Mouse (Mus musculus) kidney, adult 18-20 months (tissue): ENCODE results near the gene A530016L24Rik.

Source experiments
- DNase-seq: peaks from one replicate; pipeline ENCODE4 v3.0.0; 2021

A530016L24Rik gene

DNA sequence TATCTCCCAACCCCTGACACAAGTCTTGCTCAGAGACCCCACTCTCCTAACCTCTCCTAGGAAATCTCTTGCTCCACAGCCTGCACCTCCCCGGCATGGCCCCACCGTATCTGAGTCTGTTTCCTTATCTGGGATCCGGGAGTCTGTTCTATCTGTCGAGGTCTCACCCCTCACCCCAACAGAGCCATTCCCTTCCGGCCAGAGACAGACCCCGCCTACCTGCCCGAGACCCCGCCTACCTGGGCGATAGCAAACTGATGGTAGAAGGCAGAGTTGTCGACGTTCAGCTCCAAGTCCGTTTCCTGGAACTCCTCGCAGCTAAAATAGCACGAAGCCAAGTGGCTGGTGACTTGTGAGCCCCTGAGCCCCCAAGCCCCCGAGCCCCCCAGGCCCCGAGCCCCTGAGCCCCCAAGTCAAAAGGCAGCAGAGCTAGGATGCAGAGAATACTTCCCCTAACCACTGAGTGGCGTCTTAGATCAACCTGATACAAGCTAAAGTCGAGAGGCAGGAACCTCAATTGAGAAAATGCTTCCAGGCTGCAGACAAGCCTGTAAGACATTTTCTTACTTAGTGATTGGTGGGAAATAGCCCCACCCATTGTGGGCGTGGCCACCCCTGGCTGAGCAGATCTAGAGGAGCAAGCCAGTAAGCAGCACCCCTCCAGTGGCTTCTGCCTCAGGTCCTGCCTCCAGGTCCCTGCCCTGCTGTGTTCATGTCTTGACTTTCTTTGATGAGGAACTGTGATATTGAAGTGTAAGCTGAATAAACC lies 13.9 kb downstream of the A530016L24Rik start:
- no peak for DNase-seq

DNA sequence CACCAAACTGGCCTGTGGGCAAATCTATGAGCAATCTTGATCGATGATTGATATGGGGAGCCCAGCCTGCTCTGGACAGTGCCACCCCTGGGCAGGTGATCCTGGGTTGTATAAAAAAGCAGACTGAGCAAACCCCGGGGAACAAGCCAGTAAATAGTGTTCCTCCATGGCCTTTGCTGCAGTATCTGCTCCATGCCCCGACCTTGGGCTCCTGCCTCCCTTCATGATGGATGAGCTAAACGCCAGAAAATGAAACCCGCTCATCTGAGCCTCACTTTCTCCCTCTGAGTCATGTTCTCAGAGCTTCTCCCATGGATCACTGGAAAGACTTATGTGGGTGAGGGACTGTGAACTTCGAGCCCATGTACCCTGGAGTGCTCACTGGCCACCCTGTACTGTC lies 17.0 kb downstream of the A530016L24Rik start:
- DNase-seq = no peak

DNA sequence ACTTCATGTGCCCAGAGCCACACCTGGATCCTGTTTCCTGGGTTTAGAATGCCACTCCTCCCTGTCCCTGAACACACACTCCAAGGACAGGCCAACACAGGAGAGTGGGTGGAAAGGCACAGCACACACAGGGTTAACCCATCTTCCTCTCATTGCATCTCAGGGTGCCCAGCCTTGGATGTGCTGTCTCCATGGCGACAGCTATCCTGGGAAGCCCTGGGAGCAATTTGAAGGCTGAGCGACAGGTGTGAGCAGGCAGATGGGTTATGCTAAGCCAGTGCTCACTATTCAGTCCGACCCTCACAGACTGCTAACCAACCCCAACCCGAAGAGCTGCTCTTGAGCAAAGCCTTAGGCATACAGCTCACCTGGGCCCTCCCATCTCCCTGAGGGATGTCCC lies 18.0 kb downstream of the A530016L24Rik start:
- no peak for DNase-seq

DNA sequence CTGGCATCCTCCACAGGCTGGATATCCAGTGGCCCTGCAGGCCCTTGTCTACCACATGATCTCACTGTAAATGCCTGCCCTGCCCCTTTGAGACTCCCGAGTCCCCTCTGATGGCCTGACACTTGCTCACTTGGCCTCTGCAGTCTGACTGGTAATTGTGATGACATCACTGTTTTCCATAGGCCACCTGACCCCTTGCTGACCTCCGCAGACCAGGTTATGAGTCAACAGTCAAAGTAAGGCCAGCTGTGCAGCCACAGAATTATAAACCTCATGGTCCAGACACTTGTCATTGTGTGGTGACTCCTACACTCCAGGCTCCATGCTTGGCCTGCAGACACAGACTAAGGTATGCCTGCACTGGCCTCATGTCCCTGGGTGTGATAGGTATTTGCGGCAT lies 18.7 kb downstream of the A530016L24Rik start:
- no peak for DNase-seq

DNA sequence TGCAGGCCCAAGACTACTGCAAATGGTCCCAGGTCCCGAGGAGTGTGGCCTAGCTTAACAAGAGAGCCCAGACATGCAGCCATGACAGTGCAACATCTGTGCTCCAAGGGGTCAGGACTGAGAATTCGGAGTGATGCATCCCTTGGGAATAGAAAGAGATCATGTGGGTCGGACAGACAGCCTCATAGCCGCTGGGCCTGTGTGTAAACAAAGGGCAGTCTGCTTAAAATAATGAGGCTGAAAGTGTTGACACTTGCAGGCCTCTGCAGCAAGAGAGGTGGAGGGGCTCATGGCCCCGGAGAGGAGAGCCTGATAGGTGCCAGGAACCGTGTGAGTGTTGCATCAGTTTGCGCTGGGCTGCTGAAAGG lies 21.1 kb downstream of the A530016L24Rik start:
- no peak for DNase-seq

DNA sequence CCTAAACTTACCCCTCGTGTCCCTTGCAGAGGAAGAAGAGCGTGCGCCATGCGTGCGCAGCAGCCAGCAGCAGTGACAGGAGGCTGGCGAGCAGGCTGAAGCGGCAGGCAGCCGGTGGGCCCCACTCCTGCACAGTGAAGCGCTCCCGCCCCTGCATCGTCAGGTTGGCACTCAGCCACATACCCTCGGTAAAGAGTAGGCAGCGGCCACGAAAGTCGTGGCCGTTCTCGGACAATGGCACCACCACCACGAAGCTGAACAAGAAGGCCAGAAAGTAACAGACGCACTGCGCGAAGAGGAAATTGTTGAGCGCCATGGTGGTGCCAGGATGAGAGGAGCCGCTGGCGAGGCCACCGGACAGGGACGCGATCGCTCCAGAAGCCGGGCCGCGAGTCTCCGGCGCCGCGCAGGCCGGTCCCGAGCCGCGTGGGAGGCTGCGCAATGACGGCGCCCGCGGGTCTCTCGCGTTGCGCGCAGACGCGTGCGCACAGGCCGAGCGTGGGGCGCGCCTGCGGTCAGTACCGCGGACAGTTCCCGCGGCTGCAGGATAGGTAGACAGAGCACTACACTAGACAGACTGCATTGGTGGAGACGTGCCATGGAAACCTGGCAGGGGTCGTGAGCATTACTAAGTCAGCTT lies 21.6 kb downstream of the A530016L24Rik start:
- no peak for DNase-seq

DNA sequence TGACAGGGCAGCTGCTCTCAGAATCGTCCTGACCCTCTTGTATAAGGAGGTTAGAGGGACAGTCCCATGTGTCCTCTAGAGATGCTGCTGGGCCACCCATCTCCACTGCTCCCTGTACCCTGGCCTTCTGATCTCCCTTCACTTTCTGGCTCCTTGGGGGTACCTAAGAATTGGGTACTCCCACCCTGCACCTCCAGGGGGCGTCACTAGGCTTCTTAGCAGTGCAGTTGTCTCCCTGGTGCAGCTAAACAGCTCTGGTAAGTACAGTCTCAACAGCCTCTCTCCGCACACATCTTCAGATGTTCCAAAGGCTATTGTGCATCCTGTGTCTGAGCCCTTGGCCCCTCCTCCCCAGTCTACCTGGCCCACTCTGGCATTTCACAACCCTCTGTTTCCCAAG lies 25.6 kb downstream of the A530016L24Rik start:
- DNase-seq = no peak

DNA sequence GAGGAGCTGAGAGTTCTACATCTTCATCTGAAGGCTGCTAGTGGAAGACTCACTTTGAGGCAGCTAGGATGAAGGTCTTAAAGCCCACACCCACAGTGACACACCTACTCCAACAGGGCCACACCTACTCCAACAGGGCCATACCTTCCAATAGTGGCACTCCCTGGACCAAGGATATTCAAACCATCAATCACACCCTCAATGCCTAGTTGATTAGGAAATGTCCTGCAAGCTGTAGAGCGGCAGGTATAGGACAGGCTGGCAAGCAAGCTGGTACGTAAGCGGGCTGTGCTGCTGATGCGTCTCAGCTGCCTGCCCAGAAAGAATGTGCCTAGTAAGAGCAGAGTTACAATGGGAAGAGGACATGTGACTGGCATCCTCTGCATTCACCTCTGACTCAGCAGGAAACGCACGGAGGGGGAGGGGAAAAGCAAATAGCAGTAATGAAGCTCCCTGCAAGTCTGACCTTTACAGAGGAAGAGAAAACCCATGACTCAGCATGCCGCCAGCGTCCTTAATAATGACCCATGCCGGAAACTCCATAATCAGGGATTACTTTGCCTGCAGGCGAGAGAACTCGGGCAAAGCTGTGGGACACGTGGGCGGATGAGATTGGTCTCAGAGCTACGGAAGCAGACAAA lies 27.6 kb downstream of the A530016L24Rik start, which contains the start of gene Tmem179:
Tmem179 (minus strand) TSS at position 51 of the 641 bp plus-strand sequence.
- peak; percentile 67 for DNase-seq

DNA sequence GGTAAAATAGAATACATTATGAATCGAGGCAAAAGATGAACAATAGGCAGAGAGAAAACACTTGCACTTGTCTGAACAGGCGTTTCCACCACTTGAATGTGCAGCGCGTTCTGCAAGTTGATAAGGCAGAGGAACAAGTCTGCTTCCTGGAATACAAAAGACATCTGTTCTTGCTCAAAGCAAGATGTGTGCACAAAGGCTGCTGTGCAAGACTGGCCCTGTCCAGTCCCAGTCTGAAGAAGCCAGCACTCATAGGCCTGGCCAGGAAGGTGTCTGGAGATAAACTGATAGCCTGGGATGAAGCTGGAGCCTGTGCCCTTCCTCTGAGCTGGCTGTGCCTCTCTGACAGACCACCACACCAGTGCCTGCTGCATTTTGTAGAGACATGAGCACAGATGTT lies 28.9 kb downstream of the A530016L24Rik start:
- no peak for DNase-seq

DNA sequence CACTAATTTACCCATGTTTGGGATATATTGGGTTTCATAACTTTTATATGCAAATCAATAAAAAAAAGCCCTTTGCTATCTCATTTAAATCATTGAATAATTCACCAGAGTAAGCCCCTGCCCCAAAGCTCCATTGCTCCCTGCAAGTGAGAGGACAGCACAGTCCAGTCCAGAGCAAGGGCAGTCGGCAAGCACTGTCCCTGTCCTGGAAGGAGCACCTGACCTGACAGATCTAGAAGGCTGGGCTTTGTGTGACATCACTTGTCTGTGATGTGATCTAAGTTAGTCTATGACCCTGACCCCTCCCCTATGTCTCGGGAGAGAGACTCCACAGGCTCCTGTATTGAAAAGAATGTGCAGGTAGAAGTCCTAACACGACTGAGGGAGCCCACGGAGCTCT lies 44.5 kb downstream of the A530016L24Rik start:
- DNase-seq = no peak

DNA sequence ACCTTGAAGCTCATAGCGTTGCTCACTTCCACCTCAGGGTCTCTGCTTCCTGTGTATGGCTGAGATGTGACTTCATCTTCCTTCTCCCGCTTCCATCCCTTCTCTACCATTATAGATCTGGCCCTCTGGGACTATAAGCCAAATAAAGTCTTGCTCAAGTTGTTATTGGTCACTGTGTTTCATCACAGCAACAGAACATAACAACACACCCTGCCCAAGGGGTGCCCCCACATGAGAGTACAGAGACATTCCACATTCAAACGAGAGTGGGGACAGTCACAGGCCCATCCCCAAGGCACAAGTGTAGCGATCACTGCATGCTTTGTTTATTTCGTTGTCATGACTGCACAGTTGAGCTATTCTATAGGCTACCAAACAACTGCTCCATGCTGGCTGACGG lies 48.0 kb downstream of the A530016L24Rik start:
- no peak for DNase-seq

DNA sequence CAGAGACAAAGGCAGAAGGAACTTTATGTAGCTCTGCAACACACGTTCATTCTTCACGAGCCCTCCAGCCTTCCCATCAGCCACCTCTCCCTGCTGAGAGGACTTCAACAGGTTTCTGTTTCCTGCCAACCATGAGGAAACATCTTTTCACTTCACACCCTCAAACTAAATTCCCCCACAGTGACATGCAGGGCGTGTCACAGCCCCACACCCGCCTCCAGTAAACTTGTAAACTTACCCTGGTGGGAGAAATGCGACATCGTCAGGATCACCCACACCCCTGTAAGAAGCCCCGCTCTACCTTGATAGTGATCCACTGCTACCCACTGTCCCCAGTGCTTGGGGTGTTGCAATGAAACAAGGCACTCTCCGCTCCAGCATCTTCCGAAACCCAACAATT lies 49.1 kb downstream of the A530016L24Rik start:
- no peak for DNase-seq

DNA sequence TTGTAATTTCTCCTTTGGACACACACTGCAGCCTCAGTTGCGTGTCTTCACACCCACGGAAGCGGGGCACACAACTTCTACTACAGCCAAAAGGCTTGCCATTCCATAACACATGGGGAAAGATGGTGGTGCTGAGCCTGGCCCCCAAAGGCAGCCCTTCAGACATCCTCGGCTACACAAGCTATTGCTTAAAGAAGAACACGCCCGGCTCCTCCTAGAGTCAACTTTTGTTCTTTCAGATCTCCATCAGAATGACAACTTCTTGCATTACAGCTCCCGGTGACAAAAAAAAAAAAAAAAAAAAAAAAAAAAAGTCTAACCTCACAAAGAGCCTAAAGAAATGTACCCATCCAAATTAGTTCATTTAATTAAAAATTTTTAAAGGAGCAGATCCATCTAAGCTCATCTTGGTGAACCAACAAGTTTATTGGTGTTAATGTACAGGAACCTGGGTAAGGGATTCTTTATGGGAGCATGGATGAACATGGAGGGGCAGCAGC lies 50.3 kb downstream of the A530016L24Rik start:
- DNase-seq = no peak

DNA sequence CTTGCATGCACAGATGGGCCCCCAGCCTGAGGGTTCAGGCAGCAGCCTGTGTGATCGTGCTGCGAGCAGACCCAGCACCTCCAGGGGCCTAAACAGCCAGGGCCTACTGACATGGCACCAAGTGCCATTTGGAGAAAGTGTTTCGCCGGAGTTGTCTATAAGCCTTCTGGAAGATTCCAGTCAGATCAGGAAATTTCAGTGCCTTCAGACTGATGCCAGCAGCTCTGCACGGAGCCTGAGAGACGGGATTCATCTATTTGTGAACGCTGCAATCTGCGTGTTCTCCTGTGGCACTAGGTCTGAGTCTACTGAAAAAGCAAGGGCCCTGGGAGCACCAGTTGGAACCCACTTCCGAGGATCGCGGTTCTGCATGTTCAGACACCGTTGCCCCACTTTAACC lies 51.1 kb downstream of the A530016L24Rik start:
- no peak for DNase-seq

DNA sequence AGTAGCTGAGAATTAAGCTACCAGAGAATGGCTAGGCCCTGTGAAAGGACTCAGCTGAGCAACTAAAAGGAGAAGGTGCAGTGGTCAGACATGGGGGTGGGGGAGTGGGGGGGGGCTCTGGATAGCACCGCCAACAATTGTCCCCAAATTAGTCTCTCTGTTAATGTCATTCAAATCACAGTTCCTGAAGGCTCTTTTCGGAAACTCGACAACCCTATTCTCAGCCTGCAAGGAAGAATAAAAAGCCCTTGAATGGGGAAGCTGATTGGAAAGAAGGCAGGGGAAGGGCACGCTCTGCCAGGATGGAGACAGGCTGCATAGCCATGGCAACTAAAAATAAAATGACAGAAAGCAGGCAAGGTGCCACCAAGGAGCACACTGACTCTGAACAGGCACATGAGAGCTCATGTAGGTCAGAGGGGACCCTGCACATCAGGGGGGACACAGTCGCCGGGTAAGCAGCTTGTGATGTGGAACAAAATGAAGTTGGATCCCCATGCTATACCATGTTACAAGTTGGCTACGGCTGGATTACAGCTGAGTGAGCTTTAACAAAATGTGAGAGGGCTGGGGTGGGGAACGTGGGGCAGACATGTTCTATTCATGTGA lies 52.3 kb downstream of the A530016L24Rik start:
- DNase-seq = no peak

DNA sequence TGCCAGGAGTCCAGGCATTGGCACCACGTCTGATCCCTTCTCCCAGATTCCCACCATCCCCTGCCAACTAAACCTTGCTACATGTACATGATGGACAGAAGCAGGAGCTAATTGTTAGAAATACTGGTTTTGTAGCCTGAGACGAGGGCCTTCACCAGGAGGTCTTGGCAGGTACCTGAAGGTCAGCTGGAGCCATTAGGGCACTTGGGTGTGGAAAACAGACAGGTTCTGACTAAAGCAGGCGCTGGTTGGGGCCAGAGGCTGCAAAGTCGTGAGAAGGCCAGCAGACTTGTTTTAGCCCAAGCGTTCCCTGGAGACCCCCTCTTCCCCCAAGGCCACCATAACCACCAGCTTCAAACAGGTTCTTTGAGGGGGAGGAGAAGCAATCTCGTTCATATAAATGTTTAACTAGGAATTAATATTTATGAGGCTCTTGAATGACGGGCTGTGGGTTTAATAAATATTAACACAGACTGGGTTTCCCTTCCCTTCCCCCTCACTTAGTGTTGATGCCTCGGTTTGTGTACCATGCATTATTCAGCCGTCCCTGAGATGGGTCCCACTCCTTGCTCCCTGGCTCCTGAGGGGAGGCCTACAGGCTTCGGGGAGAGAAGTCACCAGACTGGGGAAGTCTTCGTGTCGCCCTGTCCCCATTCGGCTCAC lies 53.1 kb downstream of the A530016L24Rik start:
- DNase-seq = peak; percentile 55

DNA sequence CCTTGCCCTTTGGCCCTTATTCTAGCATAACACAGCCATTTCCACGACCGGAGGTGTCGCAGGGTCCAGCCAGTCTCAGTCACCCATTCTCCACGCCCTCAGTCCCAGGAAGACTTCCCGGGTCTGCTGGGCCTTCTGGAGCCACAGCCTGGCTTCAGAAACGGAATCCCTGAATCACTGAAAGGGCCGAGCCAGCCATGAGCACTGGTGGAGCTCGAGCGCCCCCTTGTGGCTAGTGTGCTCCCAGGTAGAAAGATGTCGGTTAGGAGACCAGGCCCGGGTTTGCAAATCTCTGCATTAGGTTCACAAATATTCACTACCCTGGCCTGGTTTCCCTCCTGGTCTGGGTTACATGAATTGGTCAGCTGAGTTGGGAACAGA lies 53.7 kb downstream of the A530016L24Rik start:
- peak; percentile 90 for DNase-seq

DNA sequence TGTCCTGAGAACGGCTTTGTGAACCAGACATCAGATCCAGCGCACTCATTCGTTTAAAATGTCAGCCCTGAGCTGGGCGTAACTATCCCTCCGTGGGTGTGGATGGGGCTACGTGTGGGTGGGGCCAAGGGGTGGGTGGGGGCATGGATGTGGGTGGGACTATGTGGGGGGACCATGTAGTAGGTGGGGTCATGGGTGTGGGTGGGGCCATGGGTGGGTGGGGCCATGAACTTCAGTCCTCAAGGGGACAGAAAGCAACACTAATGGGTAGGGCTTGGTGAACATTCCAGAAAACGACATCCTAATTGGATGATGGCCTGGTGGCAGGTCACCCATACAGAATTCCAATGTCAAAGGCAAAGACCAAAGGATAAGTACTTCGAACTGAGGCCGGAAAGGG lies 54.7 kb downstream of the A530016L24Rik start:
- DNase-seq = no peak

DNA sequence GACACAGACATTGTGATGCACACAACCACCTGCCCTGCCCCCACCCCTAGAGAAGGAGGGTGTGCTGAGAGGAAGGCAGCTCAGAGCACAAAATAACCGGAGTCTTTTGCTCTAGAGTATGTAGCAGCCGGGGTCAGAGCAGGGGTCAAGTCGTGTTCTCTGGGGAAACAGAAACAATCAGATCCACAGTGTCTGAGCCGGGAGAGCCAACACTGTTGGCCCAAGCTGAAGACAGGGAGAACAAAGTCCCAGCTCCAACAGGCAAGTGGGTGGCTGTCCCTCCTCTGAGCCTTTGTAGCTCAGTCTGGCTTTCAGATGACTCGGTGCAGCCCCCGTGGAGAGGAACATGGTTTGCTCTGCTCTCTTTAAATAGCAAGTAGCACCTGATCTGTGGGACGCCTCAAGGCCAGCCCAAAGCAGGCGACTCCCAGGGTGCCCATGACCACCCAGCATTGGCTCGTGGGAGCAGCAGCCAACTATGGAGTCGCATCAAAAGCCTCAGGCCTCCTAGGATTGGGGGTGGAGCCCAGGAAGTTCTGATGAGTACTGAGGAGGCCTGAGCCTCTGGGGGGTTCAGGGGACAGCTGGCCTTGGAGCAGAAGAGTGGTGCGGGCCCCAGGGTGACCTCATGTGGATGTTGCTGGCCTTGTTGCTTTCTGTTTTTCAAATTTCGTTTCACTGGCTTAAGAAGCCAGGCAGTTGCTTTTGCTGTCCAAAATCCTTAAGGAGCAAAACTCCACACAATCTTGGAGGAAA lies 55.9 kb downstream of the A530016L24Rik start:
- DNase-seq = no peak

DNA sequence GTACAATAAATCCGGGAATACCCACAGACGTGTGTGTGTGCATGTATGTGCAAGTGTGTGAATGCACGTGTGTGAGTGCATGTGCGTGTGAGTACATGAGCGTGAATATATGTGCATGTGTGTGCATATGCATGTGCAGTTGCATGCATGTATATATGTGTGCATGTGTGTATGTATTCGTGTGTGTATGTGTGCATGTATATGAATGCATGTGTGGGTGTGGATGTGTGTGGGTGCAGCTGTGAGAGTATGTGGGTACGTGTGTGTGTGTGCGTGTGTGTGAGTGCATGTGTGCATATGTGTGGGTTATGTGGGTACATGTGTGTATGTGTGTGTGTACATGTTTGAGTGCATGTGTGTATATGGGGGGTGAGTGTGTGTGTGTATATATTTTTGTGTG lies 56.9 kb downstream of the A530016L24Rik start:
- no peak for DNase-seq

DNA sequence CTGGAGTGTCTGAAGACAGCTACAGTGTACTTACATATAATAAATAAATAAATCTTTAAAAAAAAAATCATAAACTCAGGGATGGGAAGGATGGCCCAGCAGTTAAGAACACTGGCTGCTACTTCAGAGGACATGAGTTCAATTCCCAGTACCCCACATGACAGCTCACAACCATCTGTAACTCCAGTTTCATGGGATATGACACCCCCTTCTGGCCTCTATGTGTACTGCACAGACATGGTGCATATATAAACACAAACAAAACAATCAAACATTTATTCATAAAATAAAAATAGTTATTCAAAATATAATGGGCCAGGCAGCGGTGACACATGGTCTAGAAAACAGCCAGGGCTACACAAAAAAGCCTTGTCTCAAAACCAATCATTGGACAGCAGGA lies 60.0 kb downstream of the A530016L24Rik start:
- DNase-seq = no peak
